Mouse (Mus musculus): ENCODE measurements around the gene Hipk1. TPM values are rescaled to one million over a fixed set of nuclear protein-coding genes. Genes with fewer than 3 reads are reported as not detected.
A peak's percentile ranks its signal among the peaks of the same experiment; 100 is the strongest.
"Not testable (repeated sequence)": the region's sequence is repeated elsewhere in the genome, so short reads cannot be mapped to it uniquely, and the experiment has no call there.

The Hipk1 gene
- polyA plus RNA-seq, 1 experiment from 2014 or later: 12.7 TPM

DNA sequence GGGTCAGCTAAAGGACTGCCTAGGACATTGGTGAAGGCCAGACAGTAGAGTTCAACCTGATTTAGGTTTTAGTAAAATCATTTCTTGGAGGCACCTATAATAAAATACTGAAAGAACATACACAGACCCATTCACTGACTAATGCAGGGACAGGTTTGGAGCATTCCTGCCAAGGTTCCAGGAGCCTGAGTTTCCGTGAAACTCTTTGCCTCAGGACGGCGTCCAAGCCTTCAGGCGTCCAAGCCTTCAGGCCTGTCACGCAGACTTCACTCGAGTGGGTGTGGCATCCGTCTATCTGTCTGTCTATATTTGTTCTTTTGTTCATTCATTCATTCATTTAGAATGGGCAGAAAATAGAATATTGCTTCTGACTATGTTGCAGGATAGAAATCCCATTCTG, 39.8 kb upstream of the Hipk1 start:
- Histone ChIP-seq H3K9ac (replicated peaks; ENCODE audit: low read depth, low read length) (no peak overlapping the region), H3K27ac (ENCODE audit: low read length) (no peak overlapping the region), H3K4me2 (ENCODE audit: low read length) (no peak overlapping the region), H3K9me3 (ENCODE audit: control insufficient read depth, low read length) (no peaks in the 10 kb centered on the region), H3K27me3 (replicated peaks; ENCODE audit: control insufficient read depth, insufficient read depth, low read length) (no peaks in the 10 kb centered on the region), H3K36me3 (ENCODE audit: control insufficient read depth, insufficient read depth) (no peaks in the 10 kb centered on the region), H3K4me3 (replicated peaks; ENCODE audit: low read length) (no peak overlapping the region), H3K4me1 (replicated peaks; ENCODE audit: control insufficient read depth, insufficient read depth, low read length) (no peaks in the 10 kb centered on the region)
- no peak for ATAC-seq
- 76% methylated on average over 7 of the region's 7 CpGs for WGBS

DNA sequence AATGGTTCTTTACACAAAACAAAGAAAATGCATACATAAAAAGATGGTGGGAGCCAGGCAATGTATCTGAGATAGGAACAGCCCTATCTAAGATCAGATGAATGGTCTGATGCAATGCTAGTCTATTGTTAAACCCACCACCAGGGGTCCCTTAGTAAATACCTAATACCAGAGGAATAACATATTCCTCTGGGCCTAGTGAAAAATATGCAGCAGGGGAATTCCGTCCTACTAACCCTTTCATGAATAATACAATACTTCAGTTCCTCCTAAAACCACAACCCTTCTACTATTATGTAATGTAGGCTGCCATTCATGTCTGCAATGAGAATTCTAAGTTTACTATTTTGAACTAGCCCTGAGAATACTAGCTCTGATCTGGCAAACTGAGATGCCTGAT, 39.3 kb upstream of the Hipk1 start:
- not testable (repeated sequence) for H3K4me3 ChIP-seq (replicated peaks; ENCODE audit: low read length); ATAC-seq; H3K36me3 ChIP-seq (ENCODE audit: control insufficient read depth, insufficient read depth); H3K4me1 ChIP-seq (replicated peaks; ENCODE audit: control insufficient read depth, insufficient read depth, low read length); H3K9me3 ChIP-seq (ENCODE audit: control insufficient read depth, low read length); H3K27ac ChIP-seq (ENCODE audit: low read length); H3K4me2 ChIP-seq (ENCODE audit: low read length); H3K27me3 ChIP-seq (replicated peaks; ENCODE audit: control insufficient read depth, insufficient read depth, low read length); H3K9ac ChIP-seq (replicated peaks; ENCODE audit: low read depth, low read length)
- 48% methylated on average over 1 of the region's 1 CpGs for WGBS

DNA sequence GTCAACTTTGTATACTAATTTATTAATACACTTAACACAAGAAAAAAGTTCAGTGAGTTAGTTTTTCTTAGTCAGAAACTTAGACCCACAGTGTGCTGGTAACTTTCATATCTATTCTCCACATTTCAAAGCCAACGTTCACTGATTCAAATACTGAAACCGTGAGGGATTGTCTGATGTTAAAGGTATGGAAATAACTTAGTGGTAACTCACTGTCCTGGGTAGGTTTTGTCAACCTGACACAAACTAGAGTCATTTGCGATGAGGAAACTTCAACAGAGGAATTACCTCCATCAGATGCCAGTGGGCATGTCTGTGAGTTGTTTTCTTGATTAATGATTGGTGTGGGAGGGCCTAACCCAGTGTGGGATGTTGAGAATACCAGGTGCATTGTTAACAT, 37.7 kb upstream of the Hipk1 start:
- ATAC-seq: no peak
- WGBS: 88% methylated on average over 3 of the region's 3 CpGs

DNA sequence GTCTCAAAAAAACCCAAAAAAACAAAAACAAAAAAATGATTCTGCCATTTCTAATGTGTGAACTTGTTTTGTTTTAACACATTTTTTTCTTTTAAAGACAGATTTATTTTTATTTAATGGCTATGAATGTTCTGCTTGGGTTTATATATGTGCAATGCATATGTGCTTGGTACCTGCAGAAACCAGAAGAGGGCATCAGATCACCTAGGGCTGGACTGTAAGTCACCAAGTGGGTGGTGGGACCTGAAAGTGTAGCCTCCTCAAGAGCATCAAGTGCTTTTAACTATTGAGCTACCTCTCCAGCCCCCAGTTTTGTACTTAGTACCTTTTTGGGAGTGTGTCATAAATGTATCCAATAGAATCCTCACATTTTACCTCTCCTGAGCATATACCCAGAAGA, 36.2 kb upstream of the Hipk1 start:
- Histone ChIP-seq H3K4me1 (replicated peaks; ENCODE audit: control insufficient read depth, insufficient read depth, low read length) (no peaks in the 10 kb centered on the region), H3K4me3 (replicated peaks; ENCODE audit: low read length) (no peak overlapping the region), H3K27me3 (replicated peaks; ENCODE audit: control insufficient read depth, insufficient read depth, low read length) (no peaks in the 10 kb centered on the region), H3K27ac (ENCODE audit: low read length) (no peak overlapping the region), H3K4me2 (ENCODE audit: low read length) (no peak overlapping the region), H3K36me3 (ENCODE audit: control insufficient read depth, insufficient read depth) (peaks cover 3% of the 10 kb centered on the region; the same call in 1 of the 2 replicates), H3K9ac (replicated peaks; ENCODE audit: low read depth, low read length) (no peak overlapping the region), H3K9me3 (ENCODE audit: control insufficient read depth, low read length) (no peaks in the 10 kb centered on the region)
- ATAC-seq: no peak

More for the DNA sequence above, 37.7 kb upstream of the Hipk1 start:
- no peaks in the 10 kb centered on the region for H3K9me3 ChIP-seq (ENCODE audit: control insufficient read depth, low read length)
- H3K4me2 ChIP-seq (ENCODE audit: low read length): no peak overlapping the region
- H3K4me1 ChIP-seq (replicated peaks; ENCODE audit: control insufficient read depth, insufficient read depth, low read length): no peaks in the 10 kb centered on the region
- no peaks in the 10 kb centered on the region for H3K27me3 ChIP-seq (replicated peaks; ENCODE audit: control insufficient read depth, insufficient read depth, low read length)
- no peaks in the 10 kb centered on the region for H3K36me3 ChIP-seq (ENCODE audit: control insufficient read depth, insufficient read depth)
- no peak overlapping the region for H3K27ac ChIP-seq (ENCODE audit: low read length)
- no peak overlapping the region for H3K4me3 ChIP-seq (replicated peaks; ENCODE audit: low read length)
- no peak overlapping the region for H3K9ac ChIP-seq (replicated peaks; ENCODE audit: low read depth, low read length)

DNA sequence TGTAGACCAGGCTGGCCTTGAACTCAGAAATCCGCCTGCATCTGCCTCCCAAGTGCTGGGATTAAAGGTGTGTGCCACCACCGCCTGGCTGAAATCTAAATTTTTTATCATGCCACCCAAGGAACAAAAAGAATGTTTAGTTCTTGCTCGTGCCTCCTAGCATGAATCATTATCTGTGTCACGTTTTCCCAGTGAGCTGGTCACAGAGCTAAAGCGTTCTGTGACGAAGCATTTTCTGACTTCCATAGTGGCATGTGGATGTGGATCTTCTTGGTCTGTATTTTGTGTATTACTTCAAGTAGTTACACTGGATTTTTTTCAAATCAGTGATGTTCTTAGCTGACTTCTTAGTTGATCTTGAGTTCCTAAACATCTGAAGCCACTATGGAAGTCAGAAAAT, 19.6 kb upstream of the Hipk1 start:
- H3K9me3 ChIP-seq (ENCODE audit: control insufficient read depth, low read length): no peaks in the 10 kb centered on the region
- H3K9ac ChIP-seq (replicated peaks; ENCODE audit: low read depth, low read length): no peak overlapping the region
- no peak for ATAC-seq
- 89% methylated on average over 6 of the region's 6 CpGs for WGBS
- H3K27me3 ChIP-seq (replicated peaks; ENCODE audit: control insufficient read depth, insufficient read depth, low read length): no peaks in the 10 kb centered on the region
- no peak overlapping the region for H3K4me2 ChIP-seq (ENCODE audit: low read length)
- peaks cover 15% of the 10 kb centered on the region for H3K4me1 ChIP-seq (replicated peaks; ENCODE audit: control insufficient read depth, insufficient read depth, low read length)
- no peak overlapping the region for H3K4me3 ChIP-seq (replicated peaks; ENCODE audit: low read length)
- peaks cover 4% of the 10 kb centered on the region; the same call in 1 of the 2 replicates for H3K36me3 ChIP-seq (ENCODE audit: control insufficient read depth, insufficient read depth)
- H3K27ac ChIP-seq (ENCODE audit: low read length): no peak overlapping the region

DNA sequence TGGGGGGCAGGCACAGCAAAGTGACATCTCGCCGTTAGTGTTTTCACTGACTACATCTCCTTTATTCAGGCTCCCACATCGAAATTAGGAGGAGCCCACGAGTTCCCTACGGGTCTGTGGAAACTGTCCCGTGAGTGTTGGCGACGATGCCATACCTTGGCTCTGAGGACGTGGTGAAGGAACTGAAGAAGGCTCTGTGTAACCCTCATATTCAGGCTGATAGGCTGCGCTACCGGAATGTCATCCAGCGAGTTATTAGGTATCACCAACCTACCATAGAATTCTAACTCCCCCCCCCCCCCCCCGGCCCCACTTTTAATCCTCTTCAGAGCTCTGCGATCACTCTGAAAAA, 18.4 kb upstream of the Hipk1 start:
- Histone ChIP-seq H3K27ac (ENCODE audit: low read length) (peak overlapping the region; percentile 87), H3K4me2 (ENCODE audit: low read length) (peak overlapping the region; percentile 68), H3K36me3 (ENCODE audit: control insufficient read depth, insufficient read depth) (peaks cover 4% of the 10 kb centered on the region; the same call in 1 of the 2 replicates), H3K4me3 (replicated peaks; ENCODE audit: low read length) (peak overlapping the region; percentile 49), H3K9me3 (ENCODE audit: control insufficient read depth, low read length) (no peaks in the 10 kb centered on the region), H3K9ac (replicated peaks; ENCODE audit: low read depth, low read length) (peak overlapping the region; percentile 75), H3K4me1 (replicated peaks; ENCODE audit: control insufficient read depth, insufficient read depth, low read length) (peaks cover 15% of the 10 kb centered on the region), H3K27me3 (replicated peaks; ENCODE audit: control insufficient read depth, insufficient read depth, low read length) (no peaks in the 10 kb centered on the region)
- 2% methylated on average over 14 of the region's 14 CpGs for WGBS
- ATAC-seq: peak; percentile 43

DNA sequence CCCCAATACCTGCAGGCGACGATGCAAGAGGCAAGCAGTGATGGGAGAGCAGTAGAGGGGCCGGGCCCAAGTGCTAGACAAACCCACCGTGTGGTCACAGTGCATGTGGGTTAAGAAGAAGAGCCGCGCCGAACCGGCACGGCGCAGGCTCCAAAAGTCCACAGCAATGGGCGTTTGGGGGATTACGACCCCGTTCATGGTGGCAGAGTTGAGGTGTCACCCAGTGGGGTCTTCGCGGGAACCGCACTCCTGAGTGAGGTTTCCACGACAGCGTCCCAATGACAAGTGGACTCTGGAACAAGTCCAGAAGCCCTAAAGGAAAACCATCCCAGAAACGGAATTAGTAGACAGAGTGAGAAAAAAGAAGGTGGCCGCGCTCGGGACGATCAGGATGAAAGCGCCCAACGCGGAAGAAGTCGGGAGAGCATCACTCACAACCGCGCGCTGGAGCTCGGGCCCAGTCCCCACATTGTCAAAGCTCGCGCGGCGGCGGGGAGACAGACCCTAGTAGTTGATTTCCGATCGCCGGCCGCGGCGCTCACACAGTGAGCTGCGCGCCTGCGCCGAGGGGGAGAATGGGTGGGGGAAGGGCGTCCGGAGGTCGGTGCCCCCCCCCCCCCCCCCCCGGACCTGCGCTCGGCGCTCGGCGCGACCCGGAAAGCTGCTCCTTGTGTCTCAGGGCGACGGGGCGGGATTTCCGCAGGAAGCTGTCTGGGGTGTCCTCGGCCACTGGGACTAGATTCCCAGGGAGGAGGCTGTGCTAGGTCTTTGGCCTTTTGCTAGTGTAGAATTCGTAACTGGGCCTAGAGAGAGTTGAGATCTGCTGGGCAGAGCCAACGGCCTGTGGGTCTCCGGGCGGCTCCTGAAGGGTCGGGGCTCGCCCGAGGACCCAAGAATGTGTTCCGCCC, 17.8 kb upstream of the Hipk1 start, which contains the start of the genes Dclre1b, Ap4b1 and Gm43064:
Gene Dclre1b (minus strand): TSS at position 554 of the 908 bp plus-strand sequence.
Gene Ap4b1 (plus strand): TSS at position 630 of the 908 bp plus-strand sequence.
Gene Gm43064 (plus strand): TSS at position 683 of the 908 bp plus-strand sequence.
- Histone ChIP-seq H3K36me3 (ENCODE audit: control insufficient read depth, insufficient read depth) (peaks cover 7% of the 10 kb centered on the region; the same call in 1 of the 2 replicates), H3K4me3 (replicated peaks; ENCODE audit: low read length) (peak within 1 kb of the TSS; percentile 49), H3K27me3 (replicated peaks; ENCODE audit: control insufficient read depth, insufficient read depth, low read length) (no peaks in the 10 kb centered on the region), H3K4me2 (ENCODE audit: low read length) (peak within 1 kb of the TSS; percentile 81), H3K27ac (ENCODE audit: low read length) (peak within 1 kb of the TSS; percentile 87), H3K9me3 (ENCODE audit: control insufficient read depth, low read length) (no peaks in the 10 kb centered on the region), H3K9ac (replicated peaks; ENCODE audit: low read depth, low read length) (peak within 1 kb of the TSS; percentile 75), H3K4me1 (replicated peaks; ENCODE audit: control insufficient read depth, insufficient read depth, low read length) (peaks cover 15% of the 10 kb centered on the region)
- ATAC-seq: peak; percentile 99
- WGBS: under 1% methylated on average over 60 of the region's 70 CpGs

DNA sequence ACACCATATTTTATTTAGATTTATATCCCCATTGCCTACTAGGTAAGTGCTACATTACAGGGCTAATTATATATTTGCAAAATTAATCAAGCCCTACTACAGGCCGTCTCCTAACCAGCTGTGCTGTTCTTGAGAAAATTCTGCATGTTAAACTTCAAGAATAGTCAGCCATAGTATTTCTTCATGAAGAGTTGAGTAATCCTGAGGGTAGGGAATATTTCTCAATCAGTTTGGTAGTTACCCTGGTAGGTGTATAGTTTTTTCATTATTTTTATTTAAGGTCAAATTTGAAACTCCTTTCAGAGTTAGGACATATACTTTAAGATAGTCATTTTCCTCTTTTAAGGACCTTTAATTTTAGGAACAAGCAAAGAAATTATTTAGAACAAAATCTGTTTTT, 14.3 kb upstream of the Hipk1 start:
- Histone ChIP-seq H3K4me2 (ENCODE audit: low read length) (no peak overlapping the region), H3K27ac (ENCODE audit: low read length) (no peak overlapping the region), H3K9ac (replicated peaks; ENCODE audit: low read depth, low read length) (no peak overlapping the region), H3K4me1 (replicated peaks; ENCODE audit: control insufficient read depth, insufficient read depth, low read length) (peaks cover 15% of the 10 kb centered on the region), H3K9me3 (ENCODE audit: control insufficient read depth, low read length) (no peaks in the 10 kb centered on the region), H3K4me3 (replicated peaks; ENCODE audit: low read length) (no peak overlapping the region), H3K27me3 (replicated peaks; ENCODE audit: control insufficient read depth, insufficient read depth, low read length) (no peaks in the 10 kb centered on the region), H3K36me3 (ENCODE audit: control insufficient read depth, insufficient read depth) (peaks cover 19% of the 10 kb centered on the region)
- ATAC-seq: no peak
- WGBS: 93% methylated on average over 1 of the region's 1 CpGs

DNA sequence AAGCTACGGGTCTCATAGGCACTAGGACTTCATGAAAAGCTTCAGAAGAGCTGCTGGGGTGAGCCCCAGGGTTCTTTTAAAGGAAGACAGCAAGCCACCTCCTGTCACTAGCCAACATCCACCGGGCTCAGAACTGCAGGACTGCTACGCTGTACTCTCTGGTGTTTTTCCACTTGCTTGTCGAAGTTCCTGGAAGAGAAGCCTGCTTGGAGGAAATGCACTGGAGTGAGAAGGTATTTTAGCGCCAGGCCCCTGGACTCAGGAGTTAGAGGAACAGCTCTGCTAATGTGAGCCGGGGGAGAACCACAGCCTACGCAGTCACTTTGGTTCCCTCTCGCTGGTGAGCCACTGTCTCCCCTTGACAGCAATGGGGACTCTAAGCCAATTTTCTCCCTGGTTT, 11.5 kb upstream of the Hipk1 start:
- Histone ChIP-seq H3K4me1 (replicated peaks; ENCODE audit: control insufficient read depth, insufficient read depth, low read length) (peaks cover 2% of the 10 kb centered on the region), H3K4me3 (replicated peaks; ENCODE audit: low read length) (no peak overlapping the region), H3K9me3 (ENCODE audit: control insufficient read depth, low read length) (no peaks in the 10 kb centered on the region), H3K4me2 (ENCODE audit: low read length) (no peak overlapping the region), H3K27ac (ENCODE audit: low read length) (no peak overlapping the region), H3K27me3 (replicated peaks; ENCODE audit: control insufficient read depth, insufficient read depth, low read length) (no peaks in the 10 kb centered on the region), H3K9ac (replicated peaks; ENCODE audit: low read depth, low read length) (no peak overlapping the region), H3K36me3 (ENCODE audit: control insufficient read depth, insufficient read depth) (peaks cover 19% of the 10 kb centered on the region)
- no peak for ATAC-seq
- 91% methylated on average over 8 of the region's 8 CpGs for WGBS
